Mouse (Mus musculus) ES-E14 (cell line): ENCODE data around the gene Cdan1.

ENCODE experiments used
- CHD2 ChIP-seq: IDR thresholded peaks from 2 replicates; pipeline ENCODE4 v1.6.1; 2014; ENCODE audit warnings: mild to moderate bottlenecking, low read depth, low read length, inconsistent platforms
- HCFC1 ChIP-seq: IDR thresholded peaks from 2 replicates; pipeline ENCODE4 v1.6.1; 2012; ENCODE audit warnings: low read length, inconsistent platforms, borderline replicate concordance; ENCODE audit not compliant: insufficient read depth
- MAFK ChIP-seq: IDR thresholded peaks from 2 replicates; pipeline ENCODE4 v1.6.1; 2014; ENCODE audit warnings: mild to moderate bottlenecking, low read depth, low read length, inconsistent platforms; ENCODE audit not compliant: insufficient read depth
- ZC3H11A ChIP-seq: IDR thresholded peaks from 2 replicates; pipeline ENCODE4 v1.6.1; 2012; ENCODE audit warnings: low read depth, mild to moderate bottlenecking, inconsistent platforms, low read length, borderline replicate concordance
- ZNF384 ChIP-seq: IDR thresholded peaks from 2 replicates; pipeline ENCODE4 v1.6.1; 2012; ENCODE audit warnings: low read depth, low read length, inconsistent platforms

DNA sequence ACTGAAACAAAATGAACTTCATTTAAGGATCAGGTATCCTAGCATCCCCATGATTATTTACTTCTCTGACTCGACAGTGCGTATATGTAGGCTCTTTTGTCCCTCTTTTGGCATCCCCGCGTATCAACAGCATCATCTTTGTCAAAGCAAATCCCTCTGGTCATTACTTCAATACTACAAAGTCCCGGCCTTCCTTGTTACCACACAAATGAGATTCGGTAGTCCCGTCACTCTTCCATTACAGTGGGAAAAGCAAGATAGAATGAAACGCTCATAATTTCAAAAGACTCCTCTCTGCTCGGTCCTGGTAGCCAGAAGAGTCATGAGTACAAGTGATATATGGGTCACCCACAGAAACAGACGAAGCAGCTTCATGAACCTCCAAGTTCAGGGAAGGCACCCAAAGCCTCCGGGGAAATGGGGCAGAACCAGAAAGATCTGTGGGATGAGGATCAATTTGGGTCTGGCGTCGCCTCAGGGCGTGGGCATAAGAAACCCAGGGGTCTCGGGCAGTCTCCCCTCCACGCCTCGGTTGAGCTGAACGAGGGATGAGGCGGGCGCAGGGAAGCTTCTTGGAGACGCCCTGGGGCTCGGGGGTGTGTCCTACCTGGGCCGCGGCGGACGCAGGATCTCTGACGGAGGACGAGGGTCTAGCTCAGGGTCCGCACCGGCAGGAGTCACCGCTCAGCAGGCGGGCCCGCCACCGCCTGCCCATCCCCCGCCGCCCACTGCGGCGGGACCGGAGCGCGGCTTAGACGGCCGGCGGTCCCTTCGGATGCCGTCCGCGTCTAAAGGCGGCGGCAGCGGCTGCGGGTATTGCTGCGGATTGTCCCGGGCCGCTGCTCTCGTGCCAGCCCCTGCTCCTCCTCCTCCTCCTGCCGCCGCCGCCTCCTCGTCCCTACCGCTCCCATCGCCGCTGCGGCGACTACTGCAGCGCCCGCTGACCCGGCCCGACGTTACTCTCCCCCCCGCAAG, at the start of gene Cdan1:
- no peak for TF ChIP-seq MAFK
- no peak for TF ChIP-seq ZNF384
- TF ChIP-seq HCFC1: no peak
- no peak for TF ChIP-seq ZC3H11A
- no peak for TF ChIP-seq CHD2
